Mouse (Mus musculus): Measurements from ENCODE around the gene Cacna2d3.

DNA sequence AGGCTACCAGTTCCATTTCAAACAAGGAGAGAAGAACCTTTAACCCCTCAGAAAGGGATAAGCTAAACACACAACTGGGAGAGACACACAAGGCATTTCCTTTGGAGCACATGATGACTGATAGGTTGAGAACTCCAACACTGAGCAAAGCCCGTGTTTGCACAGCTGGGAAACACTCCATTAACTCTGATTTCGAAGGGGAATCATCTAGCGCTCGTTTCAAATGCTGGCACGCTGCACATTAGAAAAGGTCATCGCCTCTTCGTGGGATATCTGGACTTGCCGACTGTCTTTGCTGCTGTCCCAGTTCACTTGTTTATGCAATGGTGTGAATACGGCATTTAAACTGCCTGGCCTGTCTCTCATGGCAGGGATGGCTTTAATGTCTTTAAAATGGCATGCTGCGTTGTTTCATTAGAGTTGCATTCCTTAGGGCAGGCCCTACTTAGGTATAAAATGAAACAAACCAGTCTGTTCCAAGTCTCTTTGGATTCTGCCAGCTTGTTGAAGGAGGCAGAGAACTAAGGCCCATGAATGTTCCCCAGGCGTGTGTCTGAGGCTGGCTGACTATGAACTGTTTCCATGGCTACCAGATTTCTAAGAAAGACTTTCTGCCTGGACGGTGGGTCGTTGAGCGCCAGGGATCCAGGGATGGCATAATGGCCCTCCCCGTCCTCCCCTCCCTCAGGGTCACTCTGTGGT is 542.8 kb downstream of the Cacna2d3 start:
- no peak for TF ChIP-seq ZNF384 (IDR thresholded peaks at IDR 0.05; ENCODE audit: low read depth, low read length)
- TF ChIP-seq ZC3H11A (IDR thresholded peaks at IDR 0.05; ENCODE audit: borderline replicate concordance, low read depth, low read length): no peak
- TF ChIP-seq CHD2 (IDR thresholded peaks at IDR 0.05; ENCODE audit: low read depth, low read length): no peak

Data from ES-E14 (cell line).